Mouse (Mus musculus) hindbrain, embryonic 16.5 days (tissue): ENCODE measurements around the gene Ppm1n. TPM values are rescaled to one million over a fixed set of nuclear protein-coding genes. Genes with fewer than 3 reads are reported as not detected.

Source experiments
- ATAC-seq: fragments of 200-750 bp; cut with Nextera tagmentation; 2 replicates; pipeline ENCODE4 v1.8.0; 2017; ENCODE audit warnings: moderate TSS enrichment, moderate library complexity
- H3K27ac ChIP-seq: fragments of 300-500 bp; sonication (generic); 2 replicates; pipeline ENCODE4 v1.5.1; 2014; ENCODE audit warnings: low read depth, mild to moderate bottlenecking, control low read depth, low read length, moderate library complexity
- H3K27me3 ChIP-seq: fragments of 300-500 bp; sonication (generic); replicated peaks from 2 replicates; pipeline ENCODE4 v1.6.1; 2014; ENCODE audit warnings: low read length; ENCODE audit not compliant: control insufficient read depth, insufficient read depth
- H3K36me3 ChIP-seq: fragments of 300-500 bp; sonication (generic); 2 replicates; pipeline ENCODE4 v1.6.1; 2014; ENCODE audit warnings: mild to moderate bottlenecking, low read length, moderate library complexity, mixed read lengths; ENCODE audit not compliant: control insufficient read depth, insufficient read depth
- H3K4me1 ChIP-seq: fragments of 300-500 bp; sonication (generic); 2 replicates; pipeline ENCODE4 v1.6.1; 2014; ENCODE audit warnings: low read depth, low read length; ENCODE audit not compliant: control insufficient read depth, insufficient read depth
- H3K4me2 ChIP-seq: fragments of 300-500 bp; sonication (generic); 2 replicates; pipeline ENCODE4 v1.6.1; 2014; ENCODE audit warnings: mild to moderate bottlenecking, low read length, control low read depth, moderate library complexity
- H3K4me3 ChIP-seq: fragments of 300-500 bp; sonication (generic); 2 replicates; pipeline ENCODE4 v1.5.1; 2014; ENCODE audit warnings: mild to moderate bottlenecking, low read length, control low read depth, moderate library complexity
- H3K9ac ChIP-seq: fragments of 300-500 bp; sonication (generic); 2 replicates; pipeline ENCODE4 v1.6.1; 2014; ENCODE audit warnings: low read depth, mild to moderate bottlenecking, control low read depth, low read length, moderate library complexity
- H3K9me3 ChIP-seq: fragments of 300-500 bp; sonication (generic); 2 replicates; pipeline ENCODE4 v1.6.1; 2014; ENCODE audit warnings: mild to moderate bottlenecking, low read length, moderate library complexity; ENCODE audit not compliant: control insufficient read depth
- WGBS: fragments of 180-500 bp; shearing (Covaris S2); extraction: QIAGEN DNeasy Blood & Tissue Kit; methylation state at CpG from one replicate; pipeline ENCODE4 v1.1.7; 2014; 5-methylcytosine and 5-hydroxymethylcytosine counted together
- polyA plus RNA-seq: library from polyadenylated mRNA; unstranded; fragments of >200 nt; fragmentation: Nextera tagmentation; extraction: Ambion mirVana; gene quantifications from 2 replicates; pipeline ENCODE4 v1.2.1, GENCODE M21; 2015

Ppm1n gene
- polyA plus RNA-seq, 1 experiment from 2014 or later = 1.5 TPM

- H3K4me2 ChIP-seq = peak overlapping the region; percentile 99
- ATAC-seq = no peak
- H3K4me1 ChIP-seq = peaks cover 33% of the 10 kb centered on the region
- under 1% methylated on average over 48 of the region's 48 CpGs for WGBS
- no peaks in the 10 kb centered on the region for H3K36me3 ChIP-seq
- H3K9me3 ChIP-seq = no peaks in the 10 kb centered on the region
- peak overlapping the region; percentile 52 for H3K4me3 ChIP-seq
- H3K9ac ChIP-seq = peak overlapping the region; percentile 12
- no peak overlapping the region for H3K27ac ChIP-seq
- H3K27me3 ChIP-seq = peaks cover 29% of the 10 kb centered on the region
Observed at GRCm38 (mm10) chr7:19309278-19309883, 29.5 kb upstream of the Ppm1n start.

DNA sequence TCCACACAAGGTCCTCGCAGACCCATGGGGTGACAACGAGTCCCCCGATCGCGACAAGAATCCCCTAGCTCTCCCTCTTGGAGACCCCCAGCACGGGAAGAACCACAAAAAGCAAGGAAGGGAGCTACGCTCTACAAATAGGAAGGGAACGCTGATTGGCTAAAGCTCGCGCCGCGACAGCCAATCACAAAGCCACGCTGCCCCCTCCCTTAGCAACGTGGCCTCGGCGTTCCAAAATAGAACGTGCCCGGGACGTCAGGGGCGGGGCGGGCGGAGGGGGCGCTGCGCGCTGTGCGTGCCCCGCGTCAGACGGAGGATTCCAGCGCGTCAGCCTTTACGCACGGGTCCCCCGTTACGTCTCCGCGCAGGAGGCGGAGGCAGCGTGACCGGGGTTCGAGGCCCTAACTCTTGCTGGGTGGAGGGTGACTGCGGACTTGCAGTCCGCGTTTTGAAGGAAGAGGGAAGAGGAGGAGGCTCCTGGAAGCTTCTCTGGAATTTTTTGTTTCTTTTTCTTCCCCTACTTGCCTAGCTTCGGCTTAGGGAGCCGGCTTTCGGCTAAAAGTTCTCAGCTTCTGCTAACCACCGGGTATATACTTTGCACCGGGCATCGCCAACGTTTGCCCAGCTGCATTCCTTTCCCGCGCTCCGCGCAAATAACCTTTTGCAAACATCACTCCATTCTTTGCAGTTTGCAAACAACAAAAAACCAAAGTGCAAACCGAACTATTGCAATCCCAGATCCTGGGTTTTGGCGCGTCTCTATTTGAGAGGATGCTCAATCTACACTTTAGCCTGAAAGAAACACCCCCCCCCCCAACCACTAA lies 28.8 kb upstream of the Ppm1n start:
- H3K27me3 ChIP-seq = peaks cover 36% of the 10 kb centered on the region
- peak overlapping the region; percentile 72 for H3K27ac ChIP-seq
- peak overlapping the region; percentile 52 for H3K4me3 ChIP-seq
- ATAC-seq = peak; percentile 89
- WGBS = under 1% methylated on average over 58 of the region's 58 CpGs
- H3K36me3 ChIP-seq = no peaks in the 10 kb centered on the region
- no peaks in the 10 kb centered on the region for H3K9me3 ChIP-seq
- peaks cover 39% of the 10 kb centered on the region for H3K4me1 ChIP-seq
- H3K9ac ChIP-seq = peak overlapping the region; percentile 65
- H3K4me2 ChIP-seq = peak overlapping the region; percentile 99

- peak overlapping the region; percentile 72 for H3K27ac ChIP-seq
Observed at GRCm38 (mm10) chr7:19307739-19308453, 28.0 kb upstream of the Ppm1n start.

DNA sequence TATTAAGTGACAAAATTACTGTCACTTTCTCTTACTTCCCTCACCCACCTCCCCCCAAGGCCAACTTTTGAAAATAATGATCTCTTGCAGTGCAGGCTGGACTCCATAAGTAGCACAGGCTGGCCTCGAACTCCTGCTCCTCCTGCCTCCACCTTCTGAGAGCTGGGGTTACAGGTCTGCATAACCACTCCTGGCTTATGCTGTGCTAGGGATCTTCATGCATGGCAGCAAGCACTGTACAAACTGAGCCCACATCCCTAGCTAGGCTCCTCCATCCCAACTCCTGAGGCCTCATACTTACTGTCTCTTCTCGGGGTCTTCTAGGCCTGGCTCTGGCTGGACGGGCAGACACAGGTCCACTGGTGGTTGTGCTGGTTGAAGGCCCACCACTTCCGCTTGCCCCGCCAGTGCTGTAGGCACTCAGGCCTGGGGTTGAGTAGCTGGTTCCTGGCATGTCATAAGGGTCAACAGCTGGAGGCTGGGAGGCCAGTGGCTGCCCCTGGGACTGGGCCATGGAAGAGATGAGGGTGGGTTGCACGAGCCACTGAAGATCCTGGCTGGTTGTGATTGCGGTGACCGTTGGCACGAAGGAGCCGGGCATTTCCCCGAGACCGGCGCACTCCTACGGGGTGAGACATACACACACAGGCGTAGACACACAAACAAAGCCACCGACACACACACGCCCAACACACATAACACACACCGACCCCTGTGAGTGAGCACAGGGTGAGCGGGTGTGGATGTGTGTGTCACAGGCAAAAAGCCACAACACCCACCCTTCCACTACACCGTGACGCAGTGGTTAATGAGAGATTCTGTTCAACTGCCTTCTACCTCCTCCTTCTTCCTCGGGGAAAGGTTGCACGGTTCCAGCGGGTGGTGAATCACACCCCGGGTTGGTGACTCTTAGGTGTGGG lies 27.2 kb upstream of the Ppm1n start:
- no peaks in the 10 kb centered on the region for H3K9me3 ChIP-seq
- H3K9ac ChIP-seq = no peak overlapping the region
- peaks cover 42% of the 10 kb centered on the region for H3K4me1 ChIP-seq
- H3K27ac ChIP-seq = no peak overlapping the region
- H3K27me3 ChIP-seq = peaks cover 44% of the 10 kb centered on the region
- 70% methylated on average over 25 of the region's 25 CpGs for WGBS
- no peak overlapping the region; the same call in 1 of the 2 replicates for H3K4me3 ChIP-seq
- no peak for ATAC-seq
- peak overlapping the region; percentile 99; the same call in 1 of the 2 replicates for H3K4me2 ChIP-seq
- H3K36me3 ChIP-seq = no peaks in the 10 kb centered on the region

More at GRCm38 (mm10) chr7:19307739-19308453, 28.0 kb upstream of the Ppm1n start:
- Histone ChIP-seq H3K4me1 (peaks cover 41% of the 10 kb centered on the region), H3K27me3 (peaks cover 42% of the 10 kb centered on the region), H3K9ac (peak overlapping the region; percentile 65), H3K4me2 (peak overlapping the region; percentile 99), H3K4me3 (peak overlapping the region; percentile 52), H3K36me3 (no peaks in the 10 kb centered on the region), H3K9me3 (no peaks in the 10 kb centered on the region)
- ATAC-seq = peak; percentile 56
- 1% methylated on average over 17 of the region's 18 CpGs for WGBS

DNA sequence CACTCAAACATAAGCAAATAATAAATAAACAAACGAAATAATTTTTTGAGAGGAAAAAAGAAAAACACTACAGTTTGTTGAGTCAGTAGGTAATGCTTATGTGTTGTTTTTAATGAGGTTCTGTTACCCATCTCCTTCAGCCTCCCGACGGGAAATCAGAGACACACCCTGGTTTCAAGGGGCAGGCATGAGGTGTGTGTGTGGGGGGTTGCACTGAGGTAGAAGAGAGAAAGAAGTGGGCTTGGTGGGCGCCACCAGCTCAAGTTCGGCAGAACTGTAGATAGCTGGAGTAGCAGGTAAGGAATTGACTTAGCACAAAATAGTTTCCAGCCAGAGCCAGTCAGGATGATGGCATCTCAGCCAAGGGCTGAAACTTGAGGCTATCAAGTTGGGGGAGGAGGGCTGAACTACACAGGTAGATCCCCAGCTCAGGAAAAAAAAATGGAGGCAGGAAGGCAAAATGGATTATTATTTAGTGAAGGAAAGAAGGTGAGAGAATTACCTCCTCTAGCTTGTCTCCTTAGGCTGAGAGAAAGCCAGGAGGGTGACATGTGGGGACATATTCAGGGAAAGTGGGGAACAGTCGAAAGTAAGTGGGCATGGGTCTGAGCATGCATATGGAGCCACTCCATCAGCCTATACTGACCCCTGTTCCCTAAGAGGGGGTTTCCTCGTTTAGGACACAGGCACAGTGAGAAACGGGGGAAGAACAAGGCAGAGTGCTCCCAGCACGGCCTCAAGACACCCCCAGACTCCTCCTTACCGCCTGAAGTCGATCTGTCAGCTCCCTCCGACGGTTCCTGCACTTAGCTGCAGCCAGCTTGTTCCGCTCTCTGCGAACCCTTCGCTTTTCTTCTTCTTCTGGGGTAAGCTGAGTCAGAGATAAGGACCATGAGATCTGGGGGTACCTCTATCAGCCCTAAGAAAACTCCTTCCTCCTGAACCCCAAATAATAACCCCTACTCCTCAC lies 26.2 kb upstream of the Ppm1n start:
- H3K9ac ChIP-seq = no peak overlapping the region
- H3K27me3 ChIP-seq = peaks cover 41% of the 10 kb centered on the region
- no peak overlapping the region for H3K4me3 ChIP-seq
- no peaks in the 10 kb centered on the region for H3K36me3 ChIP-seq
- H3K4me1 ChIP-seq = peaks cover 48% of the 10 kb centered on the region
- ATAC-seq = no peak
- H3K4me2 ChIP-seq = no peak overlapping the region
- 49% methylated on average over 16 of the region's 16 CpGs for WGBS
- H3K27ac ChIP-seq = no peak overlapping the region
- H3K9me3 ChIP-seq = no peaks in the 10 kb centered on the region

GRCm38 (mm10) chr7:19305413-19305735 lies 25.5 kb upstream of the Ppm1n start:
- no peak overlapping the region; the same call in 1 of the 2 replicates for H3K4me2 ChIP-seq
- peaks cover 44% of the 10 kb centered on the region for H3K4me1 ChIP-seq
- WGBS = 9% methylated on average over 6 of the region's 6 CpGs
- no peak overlapping the region; the same call in 1 of the 2 replicates for H3K4me3 ChIP-seq
- no peak for ATAC-seq
- H3K9me3 ChIP-seq = no peaks in the 10 kb centered on the region
- no peak overlapping the region for H3K27ac ChIP-seq
- H3K36me3 ChIP-seq = no peaks in the 10 kb centered on the region
- peaks cover 41% of the 10 kb centered on the region for H3K27me3 ChIP-seq
- no peak overlapping the region for H3K9ac ChIP-seq

DNA sequence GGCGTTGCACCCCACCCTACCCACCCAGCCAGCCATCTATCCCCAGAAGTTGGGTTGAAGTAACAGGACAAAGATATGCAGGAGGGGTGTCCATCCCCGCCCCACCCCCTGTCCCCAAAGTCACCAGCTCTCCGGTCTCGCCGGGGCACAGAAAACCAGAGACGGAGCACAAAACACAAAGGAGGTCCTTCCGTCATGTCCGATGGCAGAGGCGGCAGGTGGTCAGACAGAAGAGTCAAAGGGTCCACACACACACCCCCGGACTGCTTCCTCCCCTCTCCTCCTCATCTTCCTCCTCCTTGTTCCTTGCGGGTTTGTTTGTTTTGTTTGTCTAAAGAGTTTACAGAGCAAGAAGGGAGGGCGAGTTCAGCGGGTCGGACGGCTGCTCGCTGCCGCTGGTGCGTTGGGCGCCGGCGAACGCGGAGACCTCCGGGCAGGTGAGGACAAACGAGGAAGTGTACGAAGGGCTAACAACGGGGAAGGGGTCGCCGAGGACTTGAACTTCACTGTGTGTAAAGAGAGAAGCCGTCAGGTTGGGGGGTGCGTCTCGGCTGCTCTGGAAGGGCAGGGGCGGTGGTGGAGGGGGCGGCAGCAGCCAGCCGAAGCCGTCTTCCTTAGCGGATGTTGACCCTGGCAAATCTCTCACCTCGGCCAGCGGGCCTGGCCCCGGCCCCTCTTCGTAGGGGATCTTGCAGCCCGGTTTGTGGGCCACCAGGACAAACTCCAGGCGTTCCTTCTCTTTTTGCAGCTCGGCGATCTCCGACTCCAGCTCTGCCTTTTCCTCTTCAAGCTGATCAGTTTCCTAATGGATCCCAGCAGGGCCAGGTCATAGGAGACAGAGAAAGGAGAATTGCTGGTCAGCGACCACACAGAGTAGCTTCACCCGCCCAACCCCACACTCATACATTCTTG lies 24.9 kb upstream of the Ppm1n start:
- Histone ChIP-seq H3K27ac (no peak overlapping the region), H3K4me3 (peak overlapping the region; percentile 37), H3K27me3 (peaks cover 41% of the 10 kb centered on the region), H3K4me2 (peak overlapping the region; percentile 63), H3K36me3 (no peaks in the 10 kb centered on the region), H3K9ac (peak overlapping the region; percentile 41; the same call in 1 of the 2 replicates), H3K4me1 (peaks cover 43% of the 10 kb centered on the region), H3K9me3 (no peaks in the 10 kb centered on the region)
- ATAC-seq = no peak
- 2% methylated on average over 47 of the region's 48 CpGs for WGBS
